25 mouse cellular contexts compared by ENCODE assay signal in the genomic region with DNA sequence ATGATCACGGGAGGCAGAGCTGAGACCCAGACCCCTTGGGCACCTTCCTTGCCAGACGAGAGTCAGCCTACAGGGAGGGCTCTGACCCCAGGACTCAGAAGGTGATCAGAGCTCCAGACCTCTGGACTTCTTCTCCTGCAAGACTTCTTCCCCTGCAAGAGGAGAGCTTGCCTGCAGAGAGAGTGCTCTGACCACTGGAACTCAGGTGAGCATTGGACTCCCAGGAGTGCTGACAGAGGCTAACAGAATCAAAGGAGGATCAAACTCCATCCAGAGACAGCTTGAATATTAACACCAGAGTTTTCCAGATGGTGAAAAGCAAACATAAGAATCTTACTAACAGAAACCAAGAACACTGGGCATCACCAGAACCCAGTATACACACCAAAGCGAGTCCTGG.
DNase-seq lines count a peak whose midpoint lies in the region; ATAC-seq and TF ChIP-seq lines count a peak whose summit lies in the region.
"Had no signal": no experiment of that assay in that cellular context is flagged by ENCODE, and none has a peak within 500 bp of the region (broad histone marks: within the 10 kb centered on the region; RNA-seq: fewer than 3 reads in every experiment).

No protein-coding gene starts in this region.

- peak; percentile 81 for DNase-seq in kidney, adult 2 months
- DNase-seq in kidney, postnatal 10 days = peak; percentile 8
- DNase-seq in kidney, postnatal 36 days = peak; percentile 36 to 65
- DNase-seq in right cerebral cortex, adult 2 months (ENCODE audit: low spot score in 2 of 2) = no peak
- DNase-seq: adrenal gland, adult 2 months; adrenal gland, postnatal 14 days; cerebellum, adult 11 months; cerebellum, adult 2 months; cerebellum, adult 9-11 months; cerebellum, postnatal 25 days; gastrocnemius, postnatal 10 days; gastrocnemius, postnatal 36 days; heart, adult 2 months; heart, postnatal 14 days; heart, postnatal 4 days had no signal

- H3K4me1 ChIP-seq in kidney, adult 2 months (ENCODE audit: control insufficient read depth, insufficient read depth, low read length) = peaks cover 3% of the 10 kb centered on the region; the same call in 1 of the 2 replicates
- no peaks in the 10 kb centered on the region for H3K4me1 ChIP-seq in kidney, embryonic 14.5 days (ENCODE audit: control insufficient read depth, insufficient read depth, low read length)
- H3K4me1 ChIP-seq: embryonic facial prominence, embryonic 12.5 days; embryonic facial prominence, embryonic 15.5 days; forebrain, embryonic 12.5 days; forebrain, embryonic 15.5 days; heart, embryonic 10.5 days; heart, embryonic 13.5 days had no signal

- H3K36me3 ChIP-seq in kidney, adult 2 months (ENCODE audit: control insufficient read depth, insufficient read depth, low read length) = no peaks in the 10 kb centered on the region
- no peaks in the 10 kb centered on the region for H3K36me3 ChIP-seq in kidney, embryonic 14.5 days (ENCODE audit: control insufficient read depth, insufficient read depth, low read length)
- H3K36me3 ChIP-seq: embryonic facial prominence, embryonic 12.5 days; embryonic facial prominence, embryonic 15.5 days; forebrain, embryonic 12.5 days; forebrain, embryonic 15.5 days; heart, embryonic 10.5 days; heart, embryonic 13.5 days had no signal

- 64% methylated on average over 3 of the region's 3 CpGs for WGBS in kidney, adult 2 months
- 79% methylated on average over 3 of the region's 3 CpGs for WGBS in kidney, embryonic 14.5 days

- no peak for TF ChIP-seq POLR2A in kidney, adult 2 months (IDR thresholded peaks at IDR 0.05; ENCODE audit: low read depth, low read length)

- no peak for TF ChIP-seq CTCF in kidney, adult 2 months (conservative IDR thresholded peaks at IDR 0.05; ENCODE audit: insufficient read depth, insufficient read length, low read depth, low read length)

- H3K27ac ChIP-seq in kidney, adult 2 months (ENCODE audit: insufficient read depth, low read depth, low read length) = no peak overlapping the region
- no peak overlapping the region for H3K27ac ChIP-seq in kidney, embryonic 14.5 days (ENCODE audit: low read depth, low read length)
- H3K27ac ChIP-seq: embryonic facial prominence, embryonic 12.5 days; embryonic facial prominence, embryonic 15.5 days; forebrain, embryonic 12.5 days; forebrain, embryonic 15.5 days; heart, adult 2 months; heart, embryonic 10.5 days; heart, embryonic 13.5 days; hindbrain, embryonic 14.5 days had no signal

- H3K4me3 ChIP-seq in kidney, adult 2 months (ENCODE audit: insufficient read depth, low read depth, low read length) = no peak overlapping the region
- H3K4me3 ChIP-seq in kidney, embryonic 14.5 days (ENCODE audit: low read length) = no peak overlapping the region
- H3K4me3 ChIP-seq: embryonic facial prominence, embryonic 12.5 days; embryonic facial prominence, embryonic 15.5 days; forebrain, embryonic 12.5 days; forebrain, embryonic 15.5 days; heart, adult 2 months; heart, embryonic 10.5 days; heart, embryonic 13.5 days had no signal

- ATAC-seq in kidney, embryonic 14.5 days (ENCODE audit: low FRiP score, low TSS enrichment) = no peak
- no peak for ATAC-seq in frontal cortex, adult (ENCODE audit: low TSS enrichment)
- ATAC-seq: CD4-positive, CD25-positive, alpha-beta regulatory T cell, adult 4 months; forebrain, embryonic 15.5 days had no signal

- H3K9ac ChIP-seq in kidney, embryonic 14.5 days (ENCODE audit: low read depth, low read length) = no peak overlapping the region
- H3K9ac ChIP-seq: embryonic facial prominence, embryonic 12.5 days; embryonic facial prominence, embryonic 15.5 days; forebrain, embryonic 12.5 days; forebrain, embryonic 15.5 days; heart, embryonic 13.5 days; hindbrain, embryonic 14.5 days had no signal

- H3K27me3 ChIP-seq in kidney, adult 2 months (replicated peaks; ENCODE audit: control insufficient read depth, insufficient read depth, low read length) = no peaks in the 10 kb centered on the region
- no peaks in the 10 kb centered on the region for H3K27me3 ChIP-seq in kidney, embryonic 14.5 days (ENCODE audit: control insufficient read depth, insufficient read depth, low read length)
- H3K27me3 ChIP-seq: embryonic facial prominence, embryonic 12.5 days; embryonic facial prominence, embryonic 15.5 days; forebrain, embryonic 12.5 days; forebrain, embryonic 15.5 days; heart, embryonic 13.5 days had no signal

- no peaks in the 10 kb centered on the region for H3K9me3 ChIP-seq in kidney, embryonic 14.5 days (ENCODE audit: control insufficient read depth, low read length)
- H3K9me3 ChIP-seq: embryonic facial prominence, embryonic 12.5 days; embryonic facial prominence, embryonic 15.5 days; forebrain, embryonic 12.5 days; forebrain, embryonic 15.5 days; heart, embryonic 10.5 days; heart, embryonic 13.5 days had no signal

- no peak overlapping the region for H3K4me2 ChIP-seq in kidney, embryonic 14.5 days (replicated peaks; ENCODE audit: low read depth, low read length)
- H3K4me2 ChIP-seq: embryonic facial prominence, embryonic 12.5 days; embryonic facial prominence, embryonic 15.5 days; forebrain, embryonic 12.5 days; forebrain, embryonic 15.5 days; heart, embryonic 13.5 days; hindbrain, embryonic 14.5 days had no signal

Comparison
In these comparisons a context has a peak if more than half of its experiments do, and no peak if none do; other contexts are left out.
1. DNase-seq: peak in kidney, adult 2 months (single experiment), kidney, postnatal 10 days (single experiment) and kidney, postnatal 36 days (2 of 2); none in right cerebral cortex, adult 2 months (0 of 2).